Mouse (Mus musculus) forebrain, embryonic 14.5 days (tissue): ENCODE results near the gene Pla2g4f. TPM values are rescaled to one million over a fixed set of nuclear protein-coding genes. Genes with fewer than 3 reads are reported as not detected.

Experiments
- ATAC-seq: fragments of 200-750 bp; cut with Nextera tagmentation; 2 replicates; pipeline ENCODE4 v1.8.0; 2017; ENCODE audit warnings: mild to moderate bottlenecking, moderate library complexity
- DNase-seq: peaks from one replicate; pipeline ENCODE4 v3.0.0-alpha.2; 2015; ENCODE audit warnings: low spot score
- H3K27ac ChIP-seq: fragments of 300-500 bp; sonication (generic); 2 replicates; pipeline ENCODE4 v1.5.1; 2014; ENCODE audit warnings: low read depth, mild to moderate bottlenecking, control low read depth, low read length, moderate library complexity
- H3K27me3 ChIP-seq: fragments of 300-500 bp; sonication (generic); replicated peaks from 2 replicates; pipeline ENCODE4 v1.6.1; 2014; ENCODE audit warnings: low read length, control low read depth, mixed read lengths; ENCODE audit not compliant: control insufficient read depth, insufficient read depth
- H3K36me3 ChIP-seq: fragments of 300-500 bp; sonication (generic); 2 replicates; pipeline ENCODE4 v1.6.1; 2014; ENCODE audit warnings: low read length, control low read depth; ENCODE audit not compliant: control insufficient read depth, insufficient read depth
- H3K4me1 ChIP-seq: fragments of 300-500 bp; sonication (generic); 2 replicates; pipeline ENCODE4 v1.6.1; 2014; ENCODE audit warnings: antibody characterized with exemption, low read length, control low read depth; ENCODE audit not compliant: control insufficient read depth, insufficient read depth
- H3K4me2 ChIP-seq: fragments of 300-500 bp; sonication (generic); 2 replicates; pipeline ENCODE4 v1.6.1; 2014; ENCODE audit warnings: mild to moderate bottlenecking, control low read depth, low read length
- H3K4me3 ChIP-seq: fragments of 300-500 bp; sonication (generic); 2 replicates; pipeline ENCODE4 v1.5.1; 2014; ENCODE audit warnings: low read depth, low read length, control low read depth
- H3K9ac ChIP-seq: fragments of 300-500 bp; sonication (generic); 2 replicates; pipeline ENCODE4 v1.6.1; 2014; ENCODE audit warnings: mild to moderate bottlenecking, low read length, control low read depth, moderate library complexity
- H3K9me3 ChIP-seq: fragments of 300-500 bp; sonication (generic); replicated peaks from 2 replicates; pipeline ENCODE4 v1.6.1; 2016; ENCODE audit warnings: low read length, control low read depth, mixed read lengths; ENCODE audit not compliant: control insufficient read depth
- WGBS: fragments of 180-500 bp; shearing (Covaris S2); extraction: QIAGEN DNeasy Blood & Tissue Kit; methylation state at CpG from one replicate; pipeline ENCODE4 v1.1.7; 2014; 5-methylcytosine and 5-hydroxymethylcytosine counted together
- polyA plus RNA-seq: library from polyadenylated mRNA; unstranded; fragments of >200 nt; fragmentation: Nextera tagmentation; extraction: Ambion mirVana; gene quantifications from 2 replicates; pipeline ENCODE4 v1.2.1, GENCODE M21; 2014

The Pla2g4f gene
- polyA plus RNA-seq, 1 experiment from 2014 or later: not detected

- H3K9me3 ChIP-seq: no peaks in the 10 kb centered on the region
- H3K4me1 ChIP-seq: no peaks in the 10 kb centered on the region
- H3K4me3 ChIP-seq: no peak overlapping the region
- H3K9ac ChIP-seq: no peak overlapping the region
- no peaks in the 10 kb centered on the region for H3K36me3 ChIP-seq
- H3K27me3 ChIP-seq: no peaks in the 10 kb centered on the region
- DNase-seq (no peak), ATAC-seq (no peak)
- H3K27ac ChIP-seq: no peak overlapping the region
- 85% methylated on average over 4 of the region's 4 CpGs for WGBS
- H3K4me2 ChIP-seq: no peak overlapping the region
These were observed 28.3 kb downstream of the Pla2g4f start for GRCm38 (mm10) chr2:120285639-120286038.

- Histone ChIP-seq H3K27me3 (no peaks in the 10 kb centered on the region), H3K9me3 (no peaks in the 10 kb centered on the region), H3K27ac (no peak overlapping the region), H3K9ac (no peak overlapping the region), H3K4me2 (no peak overlapping the region), H3K36me3 (no peaks in the 10 kb centered on the region), H3K4me1 (no peaks in the 10 kb centered on the region), H3K4me3 (no peak overlapping the region)
- DNase-seq (no peak), ATAC-seq (no peak)
These were observed 29.3 kb downstream of the Pla2g4f start for GRCm38 (mm10) chr2:120284705-120285104.

GRCm38 (mm10) chr2:120284094-120284493, 29.9 kb downstream of the Pla2g4f start:
- Histone ChIP-seq H3K27ac (no peak overlapping the region), H3K4me2 (no peak overlapping the region), H3K4me1 (no peaks in the 10 kb centered on the region), H3K27me3 (no peaks in the 10 kb centered on the region), H3K9me3 (no peaks in the 10 kb centered on the region), H3K36me3 (no peaks in the 10 kb centered on the region), H3K4me3 (no peak overlapping the region), H3K9ac (no peak overlapping the region)
- 84% methylated on average over 5 of the region's 5 CpGs for WGBS
- no peak for ATAC-seq
- DNase-seq: no peak

GRCm38 (mm10) chr2:120283550-120283949, 30.4 kb downstream of the Pla2g4f start:
- DNase-seq (no peak), ATAC-seq (no peak)
- 65% methylated on average over 6 of the region's 6 CpGs for WGBS
- H3K9me3 ChIP-seq: no peaks in the 10 kb centered on the region
- no peaks in the 10 kb centered on the region for H3K4me1 ChIP-seq
- H3K27ac ChIP-seq: no peak overlapping the region
- no peak overlapping the region for H3K9ac ChIP-seq
- H3K4me3 ChIP-seq: no peak overlapping the region
- no peak overlapping the region for H3K4me2 ChIP-seq
- no peaks in the 10 kb centered on the region for H3K36me3 ChIP-seq
- H3K27me3 ChIP-seq: no peaks in the 10 kb centered on the region

- no peak for DNase-seq
- no peak for ATAC-seq
- 56% methylated on average over 3 of the region's 3 CpGs for WGBS
- H3K4me3 ChIP-seq: no peak overlapping the region
- H3K4me1 ChIP-seq: no peaks in the 10 kb centered on the region
- H3K27ac ChIP-seq: no peak overlapping the region
- H3K9ac ChIP-seq: no peak overlapping the region
- H3K27me3 ChIP-seq: no peaks in the 10 kb centered on the region
- H3K4me2 ChIP-seq: no peak overlapping the region
- no peaks in the 10 kb centered on the region for H3K36me3 ChIP-seq
- no peaks in the 10 kb centered on the region for H3K9me3 ChIP-seq
These were observed 32.7 kb downstream of the Pla2g4f start for GRCm38 (mm10) chr2:120281221-120281620.

- DNase-seq: peak; percentile 72
- Histone ChIP-seq H3K27me3 (no peaks in the 10 kb centered on the region), H3K9me3 (no peaks in the 10 kb centered on the region), H3K27ac (no peak overlapping the region), H3K4me2 (no peak overlapping the region), H3K4me1 (no peaks in the 10 kb centered on the region), H3K4me3 (no peak overlapping the region), H3K9ac (no peak overlapping the region), H3K36me3 (no peaks in the 10 kb centered on the region)
- WGBS: 15% methylated on average over 8 of the region's 8 CpGs
- no peak for ATAC-seq
These were observed 34.0 kb downstream of the Pla2g4f start for GRCm38 (mm10) chr2:120279961-120280360.

- no peak overlapping the region for H3K4me3 ChIP-seq
- 81% methylated on average over 4 of the region's 4 CpGs for WGBS
- no peaks in the 10 kb centered on the region for H3K9me3 ChIP-seq
- no peaks in the 10 kb centered on the region for H3K4me1 ChIP-seq
- H3K36me3 ChIP-seq: no peaks in the 10 kb centered on the region
- H3K4me2 ChIP-seq: no peak overlapping the region
- no peak overlapping the region for H3K9ac ChIP-seq
- no peaks in the 10 kb centered on the region for H3K27me3 ChIP-seq
- no peak overlapping the region for H3K27ac ChIP-seq
- DNase-seq (no peak), ATAC-seq (no peak)
These were observed 37.0 kb downstream of the Pla2g4f start for GRCm38 (mm10) chr2:120276951-120277350.

GRCm38 (mm10) chr2:120268635-120269034, 45.3 kb downstream of the Pla2g4f start:
- H3K36me3 ChIP-seq: no peaks in the 10 kb centered on the region
- DNase-seq (peak; percentile 23), ATAC-seq (no peak)
- H3K4me3 ChIP-seq: no peak overlapping the region
- no peaks in the 10 kb centered on the region for H3K9me3 ChIP-seq
- WGBS: 2% methylated on average over 9 of the region's 9 CpGs
- H3K4me2 ChIP-seq: no peak overlapping the region
- H3K9ac ChIP-seq: no peak overlapping the region
- H3K4me1 ChIP-seq: no peaks in the 10 kb centered on the region
- no peak overlapping the region for H3K27ac ChIP-seq
- H3K27me3 ChIP-seq: no peaks in the 10 kb centered on the region

- H3K4me2 ChIP-seq: no peak overlapping the region
- WGBS: 78% methylated on average over 6 of the region's 6 CpGs
- no peaks in the 10 kb centered on the region for H3K27me3 ChIP-seq
- no peak for ATAC-seq
- no peaks in the 10 kb centered on the region for H3K36me3 ChIP-seq
- DNase-seq: peak; percentile 17
- H3K27ac ChIP-seq: no peak overlapping the region
- no peak overlapping the region for H3K9ac ChIP-seq
- no peak overlapping the region for H3K4me3 ChIP-seq
- H3K9me3 ChIP-seq: no peaks in the 10 kb centered on the region
- no peaks in the 10 kb centered on the region for H3K4me1 ChIP-seq
These were observed 48.4 kb downstream of the Pla2g4f start for GRCm38 (mm10) chr2:120265523-120265922.
